Mouse (Mus musculus): Measurements from ENCODE around the gene Sema6c.
A peak's percentile ranks its signal among the peaks of the same experiment; 100 is the strongest.
"Not testable (repeated sequence)": the region's sequence is repeated elsewhere in the genome, so short reads cannot be mapped to it uniquely, and the experiment has no call there.

The Sema6c gene

GRCm38 (mm10) chr3:95184796-95185577, 24.7 kb downstream of the Sema6c start:
- peak; percentile 86 for ATAC-seq (ENCODE audit: low TSS enrichment)

- ATAC-seq (ENCODE audit: low TSS enrichment): no peak
Measured at GRCm38 (mm10) chr3:95186100-95186499, 25.8 kb downstream of the Sema6c start.

GRCm38 (mm10) chr3:95186888-95187287, 26.6 kb downstream of the Sema6c start:
- no peak for ATAC-seq (ENCODE audit: low TSS enrichment)

GRCm38 (mm10) chr3:95194721-95195135, 34.5 kb downstream of the Sema6c start:
- ATAC-seq (ENCODE audit: low TSS enrichment): no peak

- ATAC-seq (ENCODE audit: low TSS enrichment): no peak
Measured at GRCm38 (mm10) chr3:95195772-95196171, 35.5 kb downstream of the Sema6c start.

- ATAC-seq (ENCODE audit: low TSS enrichment): no peak
Measured at GRCm38 (mm10) chr3:95199101-95199500, 38.8 kb downstream of the Sema6c start.

- ATAC-seq (ENCODE audit: low TSS enrichment): 0 out of 2 replicates have a peak, but pooled peaks have one; percentile 4
Measured at GRCm38 (mm10) chr3:95200132-95200531, 39.9 kb downstream of the Sema6c start.

GRCm38 (mm10) chr3:95200562-95200961, 40.3 kb downstream of the Sema6c start:
- peak; percentile 58 for ATAC-seq (ENCODE audit: low TSS enrichment)

- peak; percentile 82 for ATAC-seq (ENCODE audit: low TSS enrichment)
Measured at GRCm38 (mm10) chr3:95203880-95204279, 43.6 kb downstream of the Sema6c start.

- no peak for ATAC-seq (ENCODE audit: low TSS enrichment)
Measured at GRCm38 (mm10) chr3:95208286-95208685, 48.0 kb downstream of the Sema6c start.

- ATAC-seq (ENCODE audit: low TSS enrichment): no peak
Measured at GRCm38 (mm10) chr3:95210585-95210984, 50.3 kb downstream of the Sema6c start.

GRCm38 (mm10) chr3:95212889-95213608, 52.8 kb downstream of the Sema6c start:
- ATAC-seq (ENCODE audit: low TSS enrichment): not testable (repeated sequence)

- no peak for ATAC-seq (ENCODE audit: low TSS enrichment)
Measured at GRCm38 (mm10) chr3:95213609-95213975, 53.3 kb downstream of the Sema6c start.

- ATAC-seq (ENCODE audit: low TSS enrichment): 0 out of 2 replicates have a peak, but pooled peaks have one; percentile 6
Measured at GRCm38 (mm10) chr3:95216655-95217254, 56.5 kb downstream of the Sema6c start.

GRCm38 (mm10) chr3:95217255-95218134, 57.2 kb downstream of the Sema6c start, which contains the start of gene Gabpb2:
Gene Gabpb2 (minus strand): TSS chr3:95217916.
- ATAC-seq (ENCODE audit: low TSS enrichment): peak; percentile 88

- no peak for ATAC-seq (ENCODE audit: low TSS enrichment)
Measured at GRCm38 (mm10) chr3:95218466-95219137, 58.3 kb downstream of the Sema6c start.

- no peak for ATAC-seq (ENCODE audit: low TSS enrichment)
Measured at GRCm38 (mm10) chr3:95223041-95223440, 62.8 kb downstream of the Sema6c start.
